Mouse (Mus musculus): ENCODE measurements at regions not wholly inside any gene's neighbourhood (a gene's known extent, or its start where the extent isn't known, plus 50 kb on each side); places are given as distances from the start of the nearest gene placed in this dataset.

GRCm38 (mm10) chr6:12170722-12171121 is 263.1 kb downstream of the Phf14 start:
- no peaks in the 10 kb centered on the region for H3K27me3 ChIP-seq (ENCODE audit: control insufficient read depth, insufficient read depth, low read length)
- no peak overlapping the region for H3K9ac ChIP-seq (ENCODE audit: low read length)
- H3K4me1 ChIP-seq (replicated peaks; ENCODE audit: control insufficient read depth, insufficient read depth): no peaks in the 10 kb centered on the region
- 70% methylated on average over 4 of the region's 4 CpGs for WGBS
- DNase-seq (ENCODE audit: low spot score) (no peak), ATAC-seq (ENCODE audit: low FRiP score, low TSS enrichment) (no peak)
- H3K27ac ChIP-seq (replicated peaks): 0 out of 2 replicates have a peak overlapping the region, but pooled peaks have one; percentile 3
- H3K36me3 ChIP-seq (ENCODE audit: control insufficient read depth, insufficient read depth, low read length): no peaks in the 10 kb centered on the region
- no peak overlapping the region for H3K4me3 ChIP-seq (ENCODE audit: low read depth, low read length)
- no peaks in the 10 kb centered on the region for H3K9me3 ChIP-seq (ENCODE audit: control insufficient read depth, low read length)
- no peak for TF ChIP-seq CTCF (IDR thresholded peaks at IDR 0.05; ENCODE audit: low read depth)
- TF ChIP-seq EP300 (optimal IDR thresholded peaks at IDR 0.05): no peak
- no peak overlapping the region for H3K4me2 ChIP-seq (replicated peaks; ENCODE audit: low read depth)

DNA sequence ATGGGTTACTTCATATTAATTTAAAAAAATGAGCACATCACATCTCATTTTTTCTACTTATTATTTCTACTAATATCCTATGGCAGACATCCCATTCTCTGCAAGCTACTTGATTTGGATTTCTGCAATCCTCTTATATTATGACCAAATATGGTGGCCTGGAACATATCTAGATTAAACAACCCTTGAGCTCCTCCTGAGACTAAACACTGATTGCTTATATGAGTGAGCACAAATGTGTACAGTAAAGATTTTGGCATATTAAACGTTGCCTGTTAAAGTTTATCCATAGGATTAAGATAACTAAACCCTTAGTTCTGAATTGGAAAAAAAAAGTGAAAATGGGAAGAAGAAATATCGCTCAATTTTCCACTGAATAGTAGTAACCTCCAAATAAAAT is 263.6 kb downstream of the Phf14 start:
- no peak overlapping the region for H3K9ac ChIP-seq (ENCODE audit: low read length)
- H3K27ac ChIP-seq (replicated peaks): no peak overlapping the region
- no peaks in the 10 kb centered on the region for H3K4me1 ChIP-seq (replicated peaks; ENCODE audit: control insufficient read depth, insufficient read depth)
- DNase-seq (ENCODE audit: low spot score) (no peak), ATAC-seq (ENCODE audit: low FRiP score, low TSS enrichment) (no peak)
- H3K27me3 ChIP-seq (ENCODE audit: control insufficient read depth, insufficient read depth, low read length): no peaks in the 10 kb centered on the region
- WGBS: 36% methylated on average over 2 of the region's 2 CpGs
- no peak overlapping the region for H3K4me3 ChIP-seq (ENCODE audit: low read depth, low read length)
- TF ChIP-seq CTCF (IDR thresholded peaks at IDR 0.05; ENCODE audit: low read depth): no peak
- no peak for TF ChIP-seq EP300 (optimal IDR thresholded peaks at IDR 0.05)
- no peaks in the 10 kb centered on the region for H3K9me3 ChIP-seq (ENCODE audit: control insufficient read depth, low read length)
- H3K4me2 ChIP-seq (replicated peaks; ENCODE audit: low read depth): no peak overlapping the region
- no peaks in the 10 kb centered on the region for H3K36me3 ChIP-seq (ENCODE audit: control insufficient read depth, insufficient read depth, low read length)

GRCm38 (mm10) chr6:12177996-12178395 is 270.4 kb downstream of the Phf14 start:
- no peaks in the 10 kb centered on the region for H3K4me1 ChIP-seq (replicated peaks; ENCODE audit: control insufficient read depth, insufficient read depth)
- H3K4me3 ChIP-seq (ENCODE audit: low read depth, low read length): no peak overlapping the region
- H3K36me3 ChIP-seq (ENCODE audit: control insufficient read depth, insufficient read depth, low read length): no peaks in the 10 kb centered on the region
- H3K27ac ChIP-seq (replicated peaks): no peak overlapping the region
- ATAC-seq (ENCODE audit: low FRiP score, low TSS enrichment) (no peak), DNase-seq (ENCODE audit: low spot score) (no peak)
- no peaks in the 10 kb centered on the region for H3K27me3 ChIP-seq (ENCODE audit: control insufficient read depth, insufficient read depth, low read length)
- no peak for TF ChIP-seq CTCF (IDR thresholded peaks at IDR 0.05; ENCODE audit: low read depth)
- no peak for TF ChIP-seq EP300 (optimal IDR thresholded peaks at IDR 0.05)
- no peak overlapping the region for H3K4me2 ChIP-seq (replicated peaks; ENCODE audit: low read depth)
- H3K9me3 ChIP-seq (ENCODE audit: control insufficient read depth, low read length): no peaks in the 10 kb centered on the region
- H3K9ac ChIP-seq (ENCODE audit: low read length): no peak overlapping the region

DNA sequence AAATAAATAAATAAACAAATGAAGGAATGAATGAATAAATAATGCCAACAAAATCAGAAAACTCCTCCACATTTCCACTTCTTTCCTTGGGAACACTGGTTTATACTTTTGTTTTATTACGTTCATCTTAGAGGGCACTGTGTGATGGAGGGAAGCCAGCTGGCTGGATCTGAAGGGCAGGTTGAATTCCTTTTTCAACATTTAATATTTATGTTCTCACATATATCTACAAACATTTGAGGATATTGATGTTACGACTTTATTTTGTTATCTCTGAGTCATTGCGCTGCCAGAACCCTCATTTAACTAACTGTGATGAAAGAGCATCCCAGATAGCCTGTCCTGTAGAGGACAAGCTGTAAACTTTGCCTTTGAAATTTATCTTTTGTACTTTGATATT is 273.3 kb downstream of the Phf14 start:
- H3K4me2 ChIP-seq (replicated peaks; ENCODE audit: low read depth): no peak overlapping the region
- H3K4me1 ChIP-seq (replicated peaks; ENCODE audit: control insufficient read depth, insufficient read depth): no peaks in the 10 kb centered on the region
- DNase-seq (ENCODE audit: low spot score): no peak
- no peaks in the 10 kb centered on the region for H3K27me3 ChIP-seq (ENCODE audit: control insufficient read depth, insufficient read depth, low read length)
- no peaks in the 10 kb centered on the region for H3K36me3 ChIP-seq (ENCODE audit: control insufficient read depth, insufficient read depth, low read length)
- no peaks in the 10 kb centered on the region for H3K9me3 ChIP-seq (ENCODE audit: control insufficient read depth, low read length)
- TF ChIP-seq CTCF (IDR thresholded peaks at IDR 0.05; ENCODE audit: low read depth): no peak
- no peak for TF ChIP-seq EP300 (optimal IDR thresholded peaks at IDR 0.05)
- no peak overlapping the region for H3K4me3 ChIP-seq (ENCODE audit: low read depth, low read length)
- WGBS: 72% methylated on average over 3 of the region's 3 CpGs
- no peak overlapping the region for H3K9ac ChIP-seq (ENCODE audit: low read length)
- H3K27ac ChIP-seq (replicated peaks): no peak overlapping the region
- no peak for ATAC-seq (ENCODE audit: low FRiP score, low TSS enrichment)

GRCm38 (mm10) chr6:12210190-12210589 is 302.6 kb downstream of the Phf14 start:
- ATAC-seq (ENCODE audit: low FRiP score, low TSS enrichment) (no peak), DNase-seq (ENCODE audit: low spot score) (no peak)
- H3K4me2 ChIP-seq (replicated peaks; ENCODE audit: low read depth): no peak overlapping the region
- H3K4me1 ChIP-seq (replicated peaks; ENCODE audit: control insufficient read depth, insufficient read depth): no peaks in the 10 kb centered on the region
- H3K27me3 ChIP-seq (ENCODE audit: control insufficient read depth, insufficient read depth, low read length): no peaks in the 10 kb centered on the region
- no peak overlapping the region for H3K4me3 ChIP-seq (ENCODE audit: low read depth, low read length)
- TF ChIP-seq CTCF (IDR thresholded peaks at IDR 0.05; ENCODE audit: low read depth) (no peak), EP300 (optimal IDR thresholded peaks at IDR 0.05) (no peak)
- no peaks in the 10 kb centered on the region for H3K9me3 ChIP-seq (ENCODE audit: control insufficient read depth, low read length)
- WGBS: 44% methylated on average over 1 of the region's 1 CpGs
- no peak overlapping the region for H3K27ac ChIP-seq (replicated peaks)
- no peaks in the 10 kb centered on the region for H3K36me3 ChIP-seq (ENCODE audit: control insufficient read depth, insufficient read depth, low read length)
- H3K9ac ChIP-seq (ENCODE audit: low read length): no peak overlapping the region

GRCm38 (mm10) chr6:12214526-12215177 is 307.0 kb downstream of the Phf14 start:
- no peak for ATAC-seq (ENCODE audit: low FRiP score, low TSS enrichment)
- no peak overlapping the region for H3K4me2 ChIP-seq (replicated peaks; ENCODE audit: low read depth)
- H3K9ac ChIP-seq (ENCODE audit: low read length): no peak overlapping the region
- DNase-seq (ENCODE audit: low spot score): no peak
- TF ChIP-seq EP300 (optimal IDR thresholded peaks at IDR 0.05) (no peak), CTCF (IDR thresholded peaks at IDR 0.05; ENCODE audit: low read depth) (no peak)
- no peaks in the 10 kb centered on the region for H3K36me3 ChIP-seq (ENCODE audit: control insufficient read depth, insufficient read depth, low read length)
- no peak overlapping the region for H3K27ac ChIP-seq (replicated peaks)
- 47% methylated on average over 12 of the region's 12 CpGs for WGBS
- no peaks in the 10 kb centered on the region for H3K27me3 ChIP-seq (ENCODE audit: control insufficient read depth, insufficient read depth, low read length)
- no peaks in the 10 kb centered on the region for H3K4me1 ChIP-seq (replicated peaks; ENCODE audit: control insufficient read depth, insufficient read depth)
- no peak overlapping the region for H3K4me3 ChIP-seq (ENCODE audit: low read depth, low read length)
- no peaks in the 10 kb centered on the region for H3K9me3 ChIP-seq (ENCODE audit: control insufficient read depth, low read length)
